Mouse (Mus musculus) lung, embryonic 16.5 days (tissue): ENCODE data around the gene Fndc3b. TPM values are rescaled to one million over a fixed set of nuclear protein-coding genes. Genes with fewer than 3 reads are reported as not detected.

ENCODE experiments used
- ATAC-seq: fragments of 200-750 bp; cut with Nextera tagmentation; 2 replicates; pipeline ENCODE4 v1.8.0; 2017; ENCODE audit warnings: low read depth, mild to moderate bottlenecking, moderate library complexity
- H3K27ac ChIP-seq: fragments of 300-500 bp; sonication (generic); 2 replicates; pipeline ENCODE4 v1.5.1; 2014; ENCODE audit warnings: mild to moderate bottlenecking, control low read depth, low read length
- H3K27me3 ChIP-seq: fragments of 300-500 bp; sonication (generic); 2 replicates; pipeline ENCODE4 v1.6.1; 2014; ENCODE audit warnings: low read depth, low read length, mixed read lengths; ENCODE audit not compliant: control insufficient read depth, insufficient read depth
- H3K36me3 ChIP-seq: fragments of 300-500 bp; sonication (generic); 2 replicates; pipeline ENCODE4 v1.6.1; 2014; ENCODE audit warnings: low read length; ENCODE audit not compliant: control insufficient read depth, insufficient read depth
- H3K4me1 ChIP-seq: fragments of 300-500 bp; sonication (generic); replicated peaks from 2 replicates; pipeline ENCODE4 v1.6.1; 2014; ENCODE audit warnings: low read length, mixed read lengths; ENCODE audit not compliant: control insufficient read depth, insufficient read depth
- H3K4me2 ChIP-seq: fragments of 300-500 bp; sonication (generic); 2 replicates; pipeline ENCODE4 v1.6.1; 2014; ENCODE audit warnings: low read depth, low read length, control low read depth
- H3K4me3 ChIP-seq: fragments of 300-500 bp; sonication (generic); 2 replicates; pipeline ENCODE4 v1.5.1; 2014; ENCODE audit warnings: mild to moderate bottlenecking, low read length, control low read depth
- H3K9ac ChIP-seq: fragments of 300-500 bp; sonication (generic); 2 replicates; pipeline ENCODE4 v1.6.1; 2014; ENCODE audit warnings: low read length, control low read depth
- H3K9me3 ChIP-seq: fragments of 300-500 bp; sonication (generic); 2 replicates; pipeline ENCODE4 v1.6.1; 2016; ENCODE audit warnings: low read length; ENCODE audit not compliant: control insufficient read depth
- WGBS: fragments of 180-500 bp; shearing (Covaris S2); extraction: QIAGEN DNeasy Blood & Tissue Kit; methylation state at CpG from one replicate; pipeline ENCODE4 v1.1.7; 2014; 5-methylcytosine and 5-hydroxymethylcytosine counted together
- polyA plus RNA-seq: library from polyadenylated mRNA; unstranded; fragments of >200 nt; fragmentation: Nextera tagmentation; extraction: Ambion mirVana; gene quantifications from 2 replicates; pipeline ENCODE4 v1.2.1, GENCODE M21; 2015

The Fndc3b gene
- polyA plus RNA-seq, 1 experiment from 2014 or later = 36.3 TPM

- Histone ChIP-seq H3K4me1 (peaks cover 30% of the 10 kb centered on the region), H3K9me3 (no peaks in the 10 kb centered on the region), H3K27me3 (no peaks in the 10 kb centered on the region), H3K4me2 (no peak overlapping the region), H3K36me3 (no peaks in the 10 kb centered on the region), H3K9ac (no peak overlapping the region), H3K4me3 (no peak overlapping the region), H3K27ac (peak overlapping the region; percentile 16; the same call in 1 of the 2 replicates)
- ATAC-seq = peak; percentile 32; the same call in 1 of the 2 replicates
- WGBS = 68% methylated on average over 11 of the region's 11 CpGs
Measured at GRCm38 (mm10) chr3:27588604-27589003, 122.5 kb downstream of the Fndc3b start.

DNA sequence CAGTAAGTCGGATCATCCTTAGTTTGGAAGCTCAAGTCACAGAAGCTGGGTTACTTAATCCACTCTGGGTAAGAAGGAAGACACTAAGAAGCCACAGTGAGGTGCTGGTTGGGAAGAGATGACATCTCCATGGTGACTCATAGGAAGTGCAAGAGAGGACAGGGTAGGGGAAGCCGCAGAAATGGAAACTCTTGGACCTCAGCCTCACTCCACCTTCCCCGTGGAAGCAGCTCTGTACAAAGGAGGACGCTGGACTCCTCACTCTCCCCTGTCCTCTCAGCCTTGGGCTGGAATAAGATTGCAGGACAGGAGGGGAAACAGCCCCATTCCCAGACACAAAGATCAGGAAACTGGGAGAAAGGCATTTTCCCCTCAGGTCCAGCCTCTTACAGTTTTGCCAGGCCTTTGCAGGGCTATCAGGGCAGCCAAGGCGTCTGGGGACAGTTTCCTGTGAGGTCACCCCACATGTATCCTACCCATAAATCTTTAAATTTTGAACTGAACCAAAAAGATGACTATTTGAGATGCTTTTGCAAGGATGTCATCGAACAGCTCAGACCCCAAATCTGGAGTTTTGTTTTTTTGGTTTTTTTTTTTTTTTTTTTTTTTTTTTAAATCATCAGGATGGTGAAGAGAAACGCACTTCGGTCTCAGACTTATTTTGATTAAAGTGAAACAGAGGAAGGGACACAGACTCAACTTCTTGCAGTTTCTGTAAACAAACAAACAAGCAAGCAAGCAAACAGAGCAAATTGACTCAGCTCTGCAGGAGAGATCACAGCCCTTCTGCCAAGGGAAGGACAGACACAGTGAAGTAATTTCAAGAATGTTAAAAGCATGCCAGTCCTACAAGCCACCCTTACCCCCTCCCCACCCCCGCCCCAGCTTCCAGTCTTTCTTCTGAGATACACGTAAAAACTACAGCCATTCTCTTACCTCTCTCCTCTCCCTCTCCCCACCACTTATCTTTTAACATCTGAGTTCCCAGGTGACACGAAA, 126.2 kb downstream of the Fndc3b start:
- no peak overlapping the region for H3K27ac ChIP-seq
- H3K27me3 ChIP-seq = no peaks in the 10 kb centered on the region
- no peak overlapping the region for H3K9ac ChIP-seq
- no peak overlapping the region for H3K4me3 ChIP-seq
- 24% methylated on average over 11 of the region's 11 CpGs for WGBS
- no peak overlapping the region for H3K4me2 ChIP-seq
- peak; percentile 53 for ATAC-seq
- no peaks in the 10 kb centered on the region for H3K36me3 ChIP-seq
- H3K4me1 ChIP-seq = peaks cover 34% of the 10 kb centered on the region
- H3K9me3 ChIP-seq = no peaks in the 10 kb centered on the region

- H3K36me3 ChIP-seq = no peaks in the 10 kb centered on the region
- H3K27ac ChIP-seq = no peak overlapping the region
- H3K9me3 ChIP-seq = no peaks in the 10 kb centered on the region
- no peak overlapping the region for H3K4me3 ChIP-seq
- H3K27me3 ChIP-seq = no peaks in the 10 kb centered on the region
- no peak overlapping the region for H3K4me2 ChIP-seq
- ATAC-seq = no peak
- H3K9ac ChIP-seq = no peak overlapping the region
- H3K4me1 ChIP-seq = peaks cover 25% of the 10 kb centered on the region
- 70% methylated on average over 6 of the region's 6 CpGs for WGBS
Measured at GRCm38 (mm10) chr3:27581931-27582840, 128.9 kb downstream of the Fndc3b start.

GRCm38 (mm10) chr3:27580956-27581355, 130.2 kb downstream of the Fndc3b start:
- WGBS = 84% methylated on average over 8 of the region's 8 CpGs
- no peak for ATAC-seq
- no peaks in the 10 kb centered on the region for H3K36me3 ChIP-seq
- no peak overlapping the region for H3K27ac ChIP-seq
- H3K4me2 ChIP-seq = no peak overlapping the region
- no peak overlapping the region for H3K9ac ChIP-seq
- H3K9me3 ChIP-seq = no peaks in the 10 kb centered on the region
- peaks cover 22% of the 10 kb centered on the region for H3K4me1 ChIP-seq
- no peak overlapping the region for H3K4me3 ChIP-seq
- H3K27me3 ChIP-seq = no peaks in the 10 kb centered on the region

DNA sequence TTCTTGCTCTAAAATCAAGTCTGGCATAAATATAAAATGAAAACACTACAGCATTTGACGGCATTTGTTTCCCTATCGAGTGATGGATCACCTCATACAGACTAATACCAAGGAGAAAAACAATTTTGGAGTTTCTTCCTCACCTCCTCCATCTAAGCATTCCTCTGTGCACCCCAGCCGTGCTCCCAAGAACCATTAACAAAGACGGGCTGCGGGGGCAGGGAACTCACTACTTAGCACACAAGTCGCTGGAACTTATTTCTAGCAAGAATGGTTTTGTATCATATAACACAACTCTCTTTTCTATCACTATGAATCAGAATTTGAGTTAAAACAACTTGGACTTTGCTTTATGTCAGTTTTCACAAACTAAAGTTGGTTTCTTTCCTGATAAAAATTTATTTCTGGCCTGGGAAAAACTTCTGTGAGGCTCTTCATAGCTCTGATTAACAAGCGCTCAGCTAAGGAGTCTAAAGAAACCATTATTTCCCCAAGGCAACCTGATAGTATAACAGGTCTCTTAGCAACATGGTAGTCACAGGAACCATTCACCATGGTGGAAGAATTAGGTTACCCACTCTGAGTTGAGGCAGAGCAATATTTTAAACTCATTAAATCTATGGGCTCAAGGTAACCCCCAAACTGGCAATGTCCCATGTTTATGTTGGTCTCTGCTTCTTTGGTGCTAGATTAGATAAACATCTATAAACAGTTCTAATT, 131.1 kb downstream of the Fndc3b start:
- H3K9me3 ChIP-seq = no peaks in the 10 kb centered on the region
- H3K36me3 ChIP-seq = no peaks in the 10 kb centered on the region
- no peaks in the 10 kb centered on the region for H3K27me3 ChIP-seq
- ATAC-seq = no peak
- peaks cover 19% of the 10 kb centered on the region for H3K4me1 ChIP-seq
- WGBS = 56% methylated on average over 7 of the region's 7 CpGs
- H3K4me2 ChIP-seq = no peak overlapping the region
- no peak overlapping the region for H3K4me3 ChIP-seq
- no peak overlapping the region for H3K27ac ChIP-seq
- H3K9ac ChIP-seq = no peak overlapping the region

DNA sequence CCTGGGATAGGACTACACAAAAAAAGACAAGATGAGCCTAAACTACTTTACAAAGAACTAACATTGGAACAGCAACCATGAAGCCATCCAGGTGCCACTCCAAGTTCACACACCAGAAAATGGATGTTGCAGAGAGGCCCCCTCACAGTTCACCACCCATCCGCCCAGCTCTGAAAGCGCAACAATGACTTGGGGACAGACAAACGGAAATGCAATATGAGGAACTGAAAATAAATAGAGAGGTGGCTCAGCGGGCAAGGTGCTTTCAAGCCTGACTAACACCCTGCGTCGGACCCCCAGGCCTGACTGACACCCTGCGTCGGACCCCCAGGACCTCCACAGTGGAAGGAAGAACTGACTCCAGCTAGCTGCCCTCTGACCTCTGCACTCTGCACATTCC, 131.9 kb downstream of the Fndc3b start:
- WGBS = 67% methylated on average over 8 of the region's 8 CpGs
- Histone ChIP-seq H3K36me3 (no peaks in the 10 kb centered on the region), H3K4me3 (no peak overlapping the region), H3K9me3 (no peaks in the 10 kb centered on the region), H3K4me2 (no peak overlapping the region), H3K27me3 (no peaks in the 10 kb centered on the region), H3K4me1 (peaks cover 17% of the 10 kb centered on the region), H3K27ac (no peak overlapping the region), H3K9ac (no peak overlapping the region)
- ATAC-seq = no peak

- H3K4me1 ChIP-seq = peaks cover 33% of the 10 kb centered on the region
- no peak overlapping the region for H3K27ac ChIP-seq
Measured at GRCm38 (mm10) chr3:27577349-27578025, 133.6 kb downstream of the Fndc3b start.

GRCm38 (mm10) chr3:27574241-27574640, 136.9 kb downstream of the Fndc3b start:
- no peak overlapping the region for H3K4me2 ChIP-seq
- no peaks in the 10 kb centered on the region for H3K27me3 ChIP-seq
- peaks cover 26% of the 10 kb centered on the region for H3K4me1 ChIP-seq
- H3K36me3 ChIP-seq = no peaks in the 10 kb centered on the region
- H3K9me3 ChIP-seq = no peaks in the 10 kb centered on the region
- WGBS = 49% methylated on average over 9 of the region's 9 CpGs
- no peak overlapping the region for H3K27ac ChIP-seq
- H3K4me3 ChIP-seq = no peak overlapping the region
- ATAC-seq = no peak
- no peak overlapping the region for H3K9ac ChIP-seq

More at GRCm38 (mm10) chr3:27577349-27578025, 133.6 kb downstream of the Fndc3b start:
- no peaks in the 10 kb centered on the region for H3K9me3 ChIP-seq
- peak; percentile 6; the same call in 1 of the 2 replicates for ATAC-seq
- H3K4me2 ChIP-seq = no peak overlapping the region
- no peak overlapping the region for H3K4me3 ChIP-seq
- H3K36me3 ChIP-seq = no peaks in the 10 kb centered on the region
- 68% methylated on average over 10 of the region's 10 CpGs for WGBS
- H3K27me3 ChIP-seq = no peaks in the 10 kb centered on the region
- no peak overlapping the region for H3K9ac ChIP-seq
